Mouse (Mus musculus): ENCODE results near the gene Tmem163. TPM values are rescaled to one million over a fixed set of nuclear protein-coding genes. Genes with fewer than 3 reads are reported as not detected.

Gene Tmem163
- polyA plus RNA-seq, 1 experiment from 2014 or later = 64.5 TPM

GRCm38 (mm10) chr1:127619036-127619435 lies 60.3 kb downstream of the Tmem163 start:
- ATAC-seq (ENCODE audit: low read depth) = no peak
- 87% methylated on average over 6 of the region's 6 CpGs for WGBS
- no peak overlapping the region for H3K4me3 ChIP-seq (ENCODE audit: low read depth, low read length)

GRCm38 (mm10) chr1:127610378-127610777 lies 69.0 kb downstream of the Tmem163 start:
- no peak for ATAC-seq (ENCODE audit: low read depth)

More at GRCm38 (mm10) chr1:127619036-127619435, 60.3 kb downstream of the Tmem163 start:
- H3K27me3 ChIP-seq (ENCODE audit: control insufficient read depth, insufficient read depth, low read length) = no peaks in the 10 kb centered on the region
- H3K27ac ChIP-seq (ENCODE audit: low read depth, low read length) = no peak overlapping the region
- no peaks in the 10 kb centered on the region for H3K9me3 ChIP-seq (ENCODE audit: control insufficient read depth, low read length)
- no peaks in the 10 kb centered on the region for H3K4me1 ChIP-seq (ENCODE audit: control insufficient read depth, insufficient read depth, low read length)
- no peaks in the 10 kb centered on the region for H3K36me3 ChIP-seq (ENCODE audit: control insufficient read depth, insufficient read depth, low read length)
- H3K4me2 ChIP-seq (ENCODE audit: low read depth, low read length) = no peak overlapping the region
- no peak overlapping the region for H3K9ac ChIP-seq (replicated peaks; ENCODE audit: low read depth, low read length)

GRCm38 (mm10) chr1:127609814-127610213 lies 69.5 kb downstream of the Tmem163 start:
- H3K9me3 ChIP-seq (ENCODE audit: control insufficient read depth, low read length) = no peaks in the 10 kb centered on the region
- H3K27me3 ChIP-seq (ENCODE audit: control insufficient read depth, insufficient read depth, low read length) = no peaks in the 10 kb centered on the region
- H3K27ac ChIP-seq (ENCODE audit: low read depth, low read length) = no peak overlapping the region
- no peaks in the 10 kb centered on the region for H3K4me1 ChIP-seq (ENCODE audit: control insufficient read depth, insufficient read depth, low read length)
- H3K36me3 ChIP-seq (ENCODE audit: control insufficient read depth, insufficient read depth, low read length) = no peaks in the 10 kb centered on the region
- H3K4me2 ChIP-seq (ENCODE audit: low read depth, low read length) = no peak overlapping the region
- 83% methylated on average over 2 of the region's 2 CpGs for WGBS
- no peak overlapping the region for H3K9ac ChIP-seq (replicated peaks; ENCODE audit: low read depth, low read length)
- H3K4me3 ChIP-seq (ENCODE audit: low read depth, low read length) = no peak overlapping the region
- ATAC-seq (ENCODE audit: low read depth) = no peak

More at GRCm38 (mm10) chr1:127610378-127610777, 69.0 kb downstream of the Tmem163 start:
- Histone ChIP-seq H3K36me3 (ENCODE audit: control insufficient read depth, insufficient read depth, low read length) (no peaks in the 10 kb centered on the region), H3K4me2 (ENCODE audit: low read depth, low read length) (no peak overlapping the region), H3K9me3 (ENCODE audit: control insufficient read depth, low read length) (no peaks in the 10 kb centered on the region), H3K9ac (replicated peaks; ENCODE audit: low read depth, low read length) (no peak overlapping the region), H3K27me3 (ENCODE audit: control insufficient read depth, insufficient read depth, low read length) (no peaks in the 10 kb centered on the region), H3K4me1 (ENCODE audit: control insufficient read depth, insufficient read depth, low read length) (no peaks in the 10 kb centered on the region), H3K4me3 (ENCODE audit: low read depth, low read length) (no peak overlapping the region), H3K27ac (ENCODE audit: low read depth, low read length) (no peak overlapping the region)
- 87% methylated on average over 3 of the region's 3 CpGs for WGBS

- H3K9ac ChIP-seq (replicated peaks; ENCODE audit: low read depth, low read length) = no peak overlapping the region
- H3K4me2 ChIP-seq (ENCODE audit: low read depth, low read length) = no peak overlapping the region
- H3K27me3 ChIP-seq (ENCODE audit: control insufficient read depth, insufficient read depth, low read length) = no peaks in the 10 kb centered on the region
- ATAC-seq (ENCODE audit: low read depth) = no peak
- no peak overlapping the region for H3K4me3 ChIP-seq (ENCODE audit: low read depth, low read length)
- 98% methylated on average over 3 of the region's 3 CpGs for WGBS
- H3K27ac ChIP-seq (ENCODE audit: low read depth, low read length) = no peak overlapping the region
- no peaks in the 10 kb centered on the region for H3K9me3 ChIP-seq (ENCODE audit: control insufficient read depth, low read length)
- no peaks in the 10 kb centered on the region for H3K36me3 ChIP-seq (ENCODE audit: control insufficient read depth, insufficient read depth, low read length)
- 0 out of 2 replicates have a peak, but pooled peaks cover 5% of the 10 kb centered on the region for H3K4me1 ChIP-seq (ENCODE audit: control insufficient read depth, insufficient read depth, low read length)
These were observed 71.0 kb downstream of the Tmem163 start for GRCm38 (mm10) chr1:127608326-127608725.

GRCm38 (mm10) chr1:127603697-127604631 lies 75.4 kb downstream of the Tmem163 start:
- WGBS = 40% methylated on average over 9 of the region's 9 CpGs
- Histone ChIP-seq H3K4me3 (ENCODE audit: low read depth, low read length) (no peak overlapping the region), H3K27me3 (ENCODE audit: control insufficient read depth, insufficient read depth, low read length) (no peaks in the 10 kb centered on the region), H3K27ac (ENCODE audit: low read depth, low read length) (peak overlapping the region; percentile 62), H3K9me3 (ENCODE audit: control insufficient read depth, low read length) (no peaks in the 10 kb centered on the region), H3K36me3 (ENCODE audit: control insufficient read depth, insufficient read depth, low read length) (no peaks in the 10 kb centered on the region), H3K4me1 (ENCODE audit: control insufficient read depth, insufficient read depth, low read length) (0 out of 2 replicates have a peak, but pooled peaks cover 5% of the 10 kb centered on the region), H3K9ac (replicated peaks; ENCODE audit: low read depth, low read length) (no peak overlapping the region), H3K4me2 (ENCODE audit: low read depth, low read length) (no peak overlapping the region)
- peak; percentile 86 for ATAC-seq (ENCODE audit: low read depth)

- Histone ChIP-seq H3K27ac (ENCODE audit: low read depth, low read length) (no peak overlapping the region), H3K4me1 (ENCODE audit: control insufficient read depth, insufficient read depth, low read length) (no peaks in the 10 kb centered on the region), H3K36me3 (ENCODE audit: control insufficient read depth, insufficient read depth, low read length) (no peaks in the 10 kb centered on the region), H3K9ac (replicated peaks; ENCODE audit: low read depth, low read length) (no peak overlapping the region), H3K4me2 (ENCODE audit: low read depth, low read length) (no peak overlapping the region), H3K9me3 (ENCODE audit: control insufficient read depth, low read length) (no peaks in the 10 kb centered on the region), H3K27me3 (ENCODE audit: control insufficient read depth, insufficient read depth, low read length) (no peaks in the 10 kb centered on the region), H3K4me3 (ENCODE audit: low read depth, low read length) (no peak overlapping the region)
- 83% methylated on average over 4 of the region's 4 CpGs for WGBS
- no peak for ATAC-seq (ENCODE audit: low read depth)
These were observed 83.2 kb downstream of the Tmem163 start for GRCm38 (mm10) chr1:127596143-127596542.

- no peak for ATAC-seq (ENCODE audit: low read depth)
- Histone ChIP-seq H3K27ac (ENCODE audit: low read depth, low read length) (no peak overlapping the region), H3K36me3 (ENCODE audit: control insufficient read depth, insufficient read depth, low read length) (no peaks in the 10 kb centered on the region)
These were observed 83.6 kb downstream of the Tmem163 start for GRCm38 (mm10) chr1:127595735-127596134.

GRCm38 (mm10) chr1:127589542-127589941 lies 89.8 kb downstream of the Tmem163 start:
- no peak overlapping the region for H3K4me3 ChIP-seq (ENCODE audit: low read depth, low read length)
- H3K9me3 ChIP-seq (ENCODE audit: control insufficient read depth, low read length) = no peaks in the 10 kb centered on the region
- no peak overlapping the region for H3K27ac ChIP-seq (ENCODE audit: low read depth, low read length)
- H3K27me3 ChIP-seq (ENCODE audit: control insufficient read depth, insufficient read depth, low read length) = no peaks in the 10 kb centered on the region
- H3K36me3 ChIP-seq (ENCODE audit: control insufficient read depth, insufficient read depth, low read length) = no peaks in the 10 kb centered on the region
- WGBS = 75% methylated on average over 3 of the region's 3 CpGs
- no peak for ATAC-seq (ENCODE audit: low read depth)
- H3K9ac ChIP-seq (replicated peaks; ENCODE audit: low read depth, low read length) = no peak overlapping the region
- H3K4me2 ChIP-seq (ENCODE audit: low read depth, low read length) = no peak overlapping the region
- no peaks in the 10 kb centered on the region for H3K4me1 ChIP-seq (ENCODE audit: control insufficient read depth, insufficient read depth, low read length)

More at GRCm38 (mm10) chr1:127595735-127596134, 83.6 kb downstream of the Tmem163 start:
- no peak overlapping the region for H3K4me3 ChIP-seq (ENCODE audit: low read depth, low read length)
- H3K4me1 ChIP-seq (ENCODE audit: control insufficient read depth, insufficient read depth, low read length) = no peaks in the 10 kb centered on the region
- no peaks in the 10 kb centered on the region for H3K9me3 ChIP-seq (ENCODE audit: control insufficient read depth, low read length)
- H3K27me3 ChIP-seq (ENCODE audit: control insufficient read depth, insufficient read depth, low read length) = no peaks in the 10 kb centered on the region
- no peak overlapping the region for H3K9ac ChIP-seq (replicated peaks; ENCODE audit: low read depth, low read length)
- H3K4me2 ChIP-seq (ENCODE audit: low read depth, low read length) = no peak overlapping the region
- 63% methylated on average over 1 of the region's 1 CpGs for WGBS

GRCm38 (mm10) chr1:127587071-127587470 lies 92.3 kb downstream of the Tmem163 start:
- Histone ChIP-seq H3K4me1 (ENCODE audit: control insufficient read depth, insufficient read depth, low read length) (no peaks in the 10 kb centered on the region), H3K36me3 (ENCODE audit: control insufficient read depth, insufficient read depth, low read length) (no peaks in the 10 kb centered on the region), H3K9ac (replicated peaks; ENCODE audit: low read depth, low read length) (no peak overlapping the region), H3K27ac (ENCODE audit: low read depth, low read length) (no peak overlapping the region), H3K4me2 (ENCODE audit: low read depth, low read length) (no peak overlapping the region), H3K9me3 (ENCODE audit: control insufficient read depth, low read length) (no peaks in the 10 kb centered on the region), H3K27me3 (ENCODE audit: control insufficient read depth, insufficient read depth, low read length) (no peaks in the 10 kb centered on the region), H3K4me3 (ENCODE audit: low read depth, low read length) (no peak overlapping the region)
- no peak for ATAC-seq (ENCODE audit: low read depth)
- 91% methylated on average over 5 of the region's 5 CpGs for WGBS
